Comparison of ENCODE assay signal across 8 mouse cellular contexts in the genomic region with DNA sequence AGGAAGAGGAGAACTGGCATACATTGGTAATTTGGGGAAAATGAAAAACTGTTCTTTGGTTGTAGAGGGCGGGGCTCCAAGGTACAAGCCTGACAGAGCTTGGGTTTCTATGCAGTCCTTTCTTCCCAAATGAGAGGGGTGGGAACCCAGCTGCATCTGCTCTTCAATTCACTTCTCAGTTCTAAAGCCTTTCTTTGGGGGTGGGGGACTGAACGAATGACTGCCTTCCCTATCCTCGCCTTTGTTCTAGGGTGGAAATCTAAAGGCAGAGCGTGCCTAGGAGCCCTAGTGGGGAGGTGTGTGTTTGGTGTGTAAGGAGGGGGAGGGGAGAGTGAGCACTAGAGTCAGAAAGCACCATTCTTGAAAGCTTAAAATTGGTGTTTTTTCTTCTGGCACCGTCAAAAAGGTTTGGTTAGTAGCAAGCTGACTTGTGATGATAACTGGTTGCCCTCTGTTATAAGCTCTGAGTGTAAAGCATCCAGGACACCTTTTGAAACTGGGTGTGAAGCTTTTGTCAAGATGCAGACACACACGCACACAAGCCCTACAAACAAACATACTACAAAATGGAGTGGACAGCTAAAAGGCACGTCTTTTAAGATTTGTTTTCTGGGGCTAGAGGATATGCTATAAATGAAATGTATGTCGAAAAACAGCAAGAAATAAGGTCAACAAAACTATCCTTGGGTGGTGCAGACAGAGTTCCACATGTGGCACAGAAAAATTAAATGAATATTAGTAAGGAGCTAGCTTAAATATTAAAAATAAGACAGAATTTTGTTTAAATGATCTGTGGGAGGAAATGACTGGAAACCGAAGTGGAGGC. TPM values are rescaled to one million over a fixed set of nuclear protein-coding genes. Genes with fewer than 3 reads are reported as not detected.
DNase-seq lines count a peak whose midpoint lies in the region; ATAC-seq lines count a peak whose summit lies in the region.

No protein-coding gene starts in this region.

- 11% methylated on average over 9 of the region's 9 CpGs for WGBS in forebrain, embryonic 12.5 days
- 20% methylated on average over 9 of the region's 9 CpGs for WGBS in liver, embryonic 13.5 days (ENCODE audit: insufficient replicate concordance)
- 23% methylated on average over 9 of the region's 9 CpGs for WGBS in stomach, embryonic 16.5 days

- H3K4me3 ChIP-seq in forebrain, embryonic 12.5 days (replicated peaks) = peak overlapping the region; percentile 78
- no peak overlapping the region; the same call in 1 of the 2 replicates for H3K4me3 ChIP-seq in liver, embryonic 13.5 days (replicated peaks)
- H3K4me3 ChIP-seq in stomach, embryonic 16.5 days (replicated peaks; ENCODE audit: low read length) = peak overlapping the region; percentile 58

- H3K27ac ChIP-seq in forebrain, embryonic 12.5 days = peak overlapping the region; percentile 92
- no peak overlapping the region for H3K27ac ChIP-seq in liver, embryonic 13.5 days
- H3K27ac ChIP-seq in stomach, embryonic 16.5 days (ENCODE audit: low read length) = no peak overlapping the region

- ATAC-seq in forebrain, embryonic 12.5 days (ENCODE audit: low FRiP score) = peak; percentile 55
- no peak for ATAC-seq in liver, embryonic 13.5 days (ENCODE audit: low read depth)
- no peak for ATAC-seq in stomach, embryonic 16.5 days (ENCODE audit: insufficient read depth, low FRiP score)

- peaks cover 26% of the 10 kb centered on the region for H3K4me1 ChIP-seq in forebrain, embryonic 12.5 days
- 0 out of 2 replicates have a peak, but pooled peaks cover 4% of the 10 kb centered on the region for H3K4me1 ChIP-seq in liver, embryonic 13.5 days (replicated peaks)
- H3K4me1 ChIP-seq in stomach, embryonic 16.5 days (ENCODE audit: control insufficient read depth, insufficient read depth, low read length) = 0 out of 2 replicates have a peak, but pooled peaks cover 6% of the 10 kb centered on the region

- H3K36me3 ChIP-seq in forebrain, embryonic 12.5 days (replicated peaks) = 0 out of 2 replicates have a peak, but pooled peaks cover 3% of the 10 kb centered on the region
- H3K36me3 ChIP-seq in liver, embryonic 13.5 days = no peaks in the 10 kb centered on the region
- no peaks in the 10 kb centered on the region for H3K36me3 ChIP-seq in stomach, embryonic 16.5 days (ENCODE audit: control insufficient read depth, insufficient read depth, low read length)

- no peaks in the 10 kb centered on the region for H3K9me3 ChIP-seq in forebrain, embryonic 12.5 days
- no peaks in the 10 kb centered on the region for H3K9me3 ChIP-seq in liver, embryonic 13.5 days (replicated peaks)
- no peaks in the 10 kb centered on the region for H3K9me3 ChIP-seq in stomach, embryonic 16.5 days (replicated peaks; ENCODE audit: control insufficient read depth, low read length)

- peak overlapping the region; percentile 89 for H3K9ac ChIP-seq in forebrain, embryonic 12.5 days
- no peak overlapping the region for H3K9ac ChIP-seq in liver, embryonic 13.5 days
- peak overlapping the region; percentile 36 for H3K9ac ChIP-seq in stomach, embryonic 16.5 days (ENCODE audit: low read length)

- peak; percentile 19 for DNase-seq in right cerebral cortex, postnatal 25 days
- no peak for DNase-seq in right cerebral cortex, postnatal 14 days
- no peak for DNase-seq in liver, embryonic 13.5 days
- DNase-seq in layer of hippocampus, adult 9-10 months (ENCODE audit: low spot score) = no peak
- DNase-seq in lung, postnatal 14 days = no peak
- no peak for DNase-seq in layer of hippocampus, adult 8-10 months (ENCODE audit: low spot score in 2 of 2)

- H3K27me3 ChIP-seq in forebrain, embryonic 12.5 days = no peaks in the 10 kb centered on the region
- peaks cover 13% of the 10 kb centered on the region; the same call in 1 of the 2 replicates for H3K27me3 ChIP-seq in liver, embryonic 13.5 days
- H3K27me3 ChIP-seq in stomach, embryonic 16.5 days (ENCODE audit: control insufficient read depth, insufficient read depth, low read length) = no peaks in the 10 kb centered on the region

- H3K4me2 ChIP-seq in forebrain, embryonic 12.5 days = peak overlapping the region; percentile 67
- peak overlapping the region; percentile 68 for H3K4me2 ChIP-seq in liver, embryonic 13.5 days
- H3K4me2 ChIP-seq in stomach, embryonic 16.5 days (ENCODE audit: low read depth, low read length) = peak overlapping the region; percentile 91

RNA-seq across cellular contexts. Expression of a gene that starts 1.2 kb away (rescaled TPM):
- polyA plus RNA-seq in forebrain, embryonic 12.5 days (2016; fragmentation: Nextera tagmentation; extraction: Ambion mirVana) = 339 and 369 TPM in 2 replicates
- 0.91 and 1.3 TPM in 2 replicates for polyA plus RNA-seq in liver, embryonic 13.5 days (2015; fragmentation: Nextera tagmentation; extraction: Ambion mirVana)
- 17.8 and 19.8 TPM in 2 replicates for polyA plus RNA-seq in stomach, embryonic 16.5 days (2015; fragmentation: Nextera tagmentation; extraction: Ambion mirVana)
- total RNA-seq in layer of hippocampus, adult 8-10 months (2022) = 1,000 to 10,000 TPM in 3 of 4 experiments, 100 to 1,000 TPM in 1; 996 to 1,181 (median 1,047) TPM

Comparison
In these comparisons a context has a peak if more than half of its experiments do, and no peak if none do; other contexts are left out.
1. RNA of a gene that starts 1.2 kb away (polyA plus RNA-seq): 339 to 369 TPM in forebrain, embryonic 12.5 days; 17.8 to 19.8 TPM in stomach, embryonic 16.5 days and 0.91 to 1.3 TPM in liver, embryonic 13.5 days; every median in the first group is over 10 times any median in the second.
2. Peak in every context shown above with its lines, with median percentiles within 50 percentile points of each other: H3K4me2 ChIP-seq.